Mouse (Mus musculus) G1E (cell line): ENCODE measurements around the gene Antxr2.

Experiments used
- CTCF ChIP-seq: IDR thresholded peaks from 2 replicates; pipeline ENCODE4 v1.5.1; 2012; ENCODE audit warnings: low read depth, low read length, inconsistent platforms, mixed read lengths
- GATA1 ChIP-seq: IDR thresholded peaks from 2 replicates; pipeline ENCODE4 v1.6.1; 2012; ENCODE audit warnings: borderline replicate concordance, low read length, inconsistent platforms, mixed read lengths
- POLR2AphosphoS5 ChIP-seq: IDR thresholded peaks from 2 replicates; pipeline ENCODE4 v1.6.1; 2012; ENCODE audit warnings: low read depth, low read length, inconsistent platforms; ENCODE audit not compliant: insufficient replicate concordance
- TAL1 ChIP-seq: conservative IDR thresholded peaks from 2 replicates; pipeline ENCODE4 v1.6.1; 2012; ENCODE audit warnings: low read depth, low read length, inconsistent platforms, mixed read lengths

- TF ChIP-seq CTCF: no peak
- no peak for TF ChIP-seq GATA1
- no peak for TF ChIP-seq POLR2AphosphoS5
- TF ChIP-seq TAL1: no peak
These were observed 68.3 kb downstream of the Antxr2 start for GRCm38 (mm10) chr5:97962512-97962911.
